Mouse (Mus musculus) G1E (cell line): ENCODE results near the gene Cggbp1.

ENCODE experiments used
- CTCF ChIP-seq: IDR thresholded peaks from 2 replicates; pipeline ENCODE4 v1.5.1; 2012; ENCODE audit warnings: low read depth, low read length, inconsistent platforms, mixed read lengths
- GATA1 ChIP-seq: IDR thresholded peaks from 2 replicates; pipeline ENCODE4 v1.6.1; 2012; ENCODE audit warnings: borderline replicate concordance, low read length, inconsistent platforms, mixed read lengths
- POLR2AphosphoS5 ChIP-seq: IDR thresholded peaks from 2 replicates; pipeline ENCODE4 v1.6.1; 2012; ENCODE audit warnings: low read depth, low read length, inconsistent platforms; ENCODE audit not compliant: insufficient replicate concordance

DNA sequence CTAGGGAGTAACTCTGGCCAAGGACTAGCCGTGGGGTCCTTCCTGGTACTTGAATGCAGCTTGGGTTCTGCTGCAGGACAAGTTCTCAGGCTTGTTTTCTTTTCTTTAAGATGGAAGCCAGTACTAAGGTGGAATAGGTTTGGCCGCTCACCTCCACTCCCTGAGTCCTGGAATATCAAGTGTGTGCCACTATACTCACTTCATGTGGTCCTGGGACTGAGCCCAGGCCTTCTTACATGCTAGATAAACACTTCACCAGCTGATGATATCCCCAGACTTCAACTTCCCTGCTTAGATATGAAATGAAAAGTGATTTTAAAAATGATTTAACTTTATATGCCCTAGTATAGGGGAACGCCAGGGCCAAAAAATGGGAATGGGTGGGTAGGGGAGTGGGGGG lies 25.5 kb downstream of the Cggbp1 start:
- no peak for TF ChIP-seq POLR2AphosphoS5
- no peak for TF ChIP-seq GATA1
- no peak for TF ChIP-seq CTCF
